Mouse (Mus musculus) natural killer cell, adult 2 months (primary cell): ENCODE data around the gene Fmo5.
A peak's percentile ranks its signal among the peaks of the same experiment; 100 is the strongest.

ENCODE experiments used
- DNase-seq, 2 experiments: peaks; one replicate each; pipeline ENCODE4 v3.0.0; 2022; ENCODE audit warnings: low spot score in 2 of 2

Fmo5 gene

GRCm38 (mm10) chr3:97680631-97681320 lies 52.2 kb downstream of the Fmo5 start:
- DNase-seq = peak; percentile 80 to 86

GRCm38 (mm10) chr3:97681321-97682158 lies 52.9 kb downstream of the Fmo5 start:
- peak; percentile 57 to 74 for DNase-seq

GRCm38 (mm10) chr3:97682159-97682502 lies 53.5 kb downstream of the Fmo5 start:
- DNase-seq = no peak

GRCm38 (mm10) chr3:97682576-97682975 lies 54.0 kb downstream of the Fmo5 start:
- no peak for DNase-seq

GRCm38 (mm10) chr3:97683560-97684195 lies 55.1 kb downstream of the Fmo5 start:
- DNase-seq = no peak

- DNase-seq = no peak
Measured at GRCm38 (mm10) chr3:97686372-97687117, 57.9 kb downstream of the Fmo5 start.

GRCm38 (mm10) chr3:97689289-97689688 lies 60.7 kb downstream of the Fmo5 start:
- no peak for DNase-seq

GRCm38 (mm10) chr3:97690590-97690989 lies 62.0 kb downstream of the Fmo5 start:
- no peak for DNase-seq

- DNase-seq = no peak
Measured at GRCm38 (mm10) chr3:97691443-97692017, 62.9 kb downstream of the Fmo5 start.

GRCm38 (mm10) chr3:97693806-97694205 lies 65.2 kb downstream of the Fmo5 start:
- no peak for DNase-seq

GRCm38 (mm10) chr3:97696866-97697265 lies 68.3 kb downstream of the Fmo5 start:
- DNase-seq = no peak

- DNase-seq = no peak
Measured at GRCm38 (mm10) chr3:97697291-97697690, 68.7 kb downstream of the Fmo5 start.

- DNase-seq = no peak
Measured at GRCm38 (mm10) chr3:97699061-97699460, 70.5 kb downstream of the Fmo5 start.

GRCm38 (mm10) chr3:97701198-97701597 lies 72.6 kb downstream of the Fmo5 start:
- DNase-seq = no peak

GRCm38 (mm10) chr3:97702448-97703080 lies 74.0 kb downstream of the Fmo5 start:
- no peak for DNase-seq
